Mouse (Mus musculus) erythroid progenitor cell, adult 5-6 weeks (primary cell): Measurements from ENCODE around the gene Wdr95. TPM values are rescaled to one million over a fixed set of nuclear protein-coding genes. Genes with fewer than 3 reads are reported as not detected.
A peak's percentile ranks its signal among the peaks of the same experiment; 100 is the strongest.

Source experiments
- ATAC-seq: replicated peaks from 2 replicates; pipeline ENCODE4 v1.8.0; 2016; ENCODE audit warnings: moderate number of reproducible peaks, mild to moderate bottlenecking, moderate TSS enrichment, inconsistent platforms; ENCODE audit not compliant: poor library complexity, low FRiP score, severe bottlenecking
- total RNA-seq, 2 experiments: library from RNA; stranded (forward) in 1 of 2; stranded (reverse) in 1 of 2; fragments of 150-400 nt in 1 of 2; fragments of 186-747, 209-891 nt in 1 of 2; gene quantifications; 2 replicates each; pipeline versions ENCODE4 v1.2.3 to v1.2.4; 2015 to 2017; ENCODE audit warnings: low replicate concordance in 2 of 2

Wdr95 gene
- total RNA-seq, 2 experiments from 2014 or later, result not detected

GRCm38 (mm10) chr5:149649499-149650178 lies 121.2 kb downstream of the Wdr95 start:
- ATAC-seq, result peak; percentile 36; the same call in 1 of the 2 replicates

- ATAC-seq, result no peak
Measured at GRCm38 (mm10) chr5:149650179-149650553, 121.7 kb downstream of the Wdr95 start.

GRCm38 (mm10) chr5:149655636-149656035 lies 127.2 kb downstream of the Wdr95 start:
- ATAC-seq, result no peak

GRCm38 (mm10) chr5:149658022-149658421 lies 129.5 kb downstream of the Wdr95 start:
- ATAC-seq, result no peak

- no peak for ATAC-seq
Measured at GRCm38 (mm10) chr5:149658741-149659413, 130.4 kb downstream of the Wdr95 start.

- no peak for ATAC-seq
Measured at GRCm38 (mm10) chr5:149659414-149659780, 130.9 kb downstream of the Wdr95 start.

- ATAC-seq, result no peak
Measured at GRCm38 (mm10) chr5:149661428-149661827, 132.9 kb downstream of the Wdr95 start.

Other genes starting within 250 kb of the Wdr95 start
- not detected in 2 replicates for gene Medag, start 116.9 kb upstream of the Wdr95 start, total RNA-seq (2015; ENCODE audit: low replicate concordance)
- not detected in 2 replicates for gene Medag, start 116.9 kb upstream of the Wdr95 start, total RNA-seq (2017; ENCODE audit: low replicate concordance)
- gene Tex26, start 89.0 kb upstream of the Wdr95 start, total RNA-seq (2015; ENCODE audit: low replicate concordance), result not detected in 2 replicates
- not detected in 2 replicates for gene Tex26, start 89.0 kb upstream of the Wdr95 start, total RNA-seq (2017; ENCODE audit: low replicate concordance)
- gene Hsph1, start 107.7 kb downstream of the Wdr95 start, total RNA-seq (2015; ENCODE audit: low replicate concordance), result 11.2 and 36.9 TPM in 2 replicates
- 3.8 and 23.2 TPM in 2 replicates for gene Hsph1, start 107.7 kb downstream of the Wdr95 start, total RNA-seq (2017; ENCODE audit: low replicate concordance)
- gene B3glct, start 149.6 kb downstream of the Wdr95 start, total RNA-seq (2015; ENCODE audit: low replicate concordance), result 4.0 and 11.7 TPM in 2 replicates
- 5.1 and 6.7 TPM in 2 replicates for gene B3glct, start 149.6 kb downstream of the Wdr95 start, total RNA-seq (2017; ENCODE audit: low replicate concordance)